Mouse (Mus musculus) ES-E14 (cell line): ENCODE data around the gene Gm20532.

Source experiments
- HCFC1 ChIP-seq: IDR thresholded peaks from 2 replicates; pipeline ENCODE4 v1.6.1; 2012; ENCODE audit warnings: low read length, inconsistent platforms, borderline replicate concordance; ENCODE audit not compliant: insufficient read depth
- MAFK ChIP-seq: IDR thresholded peaks from 2 replicates; pipeline ENCODE4 v1.6.1; 2014; ENCODE audit warnings: mild to moderate bottlenecking, low read depth, low read length, inconsistent platforms; ENCODE audit not compliant: insufficient read depth

DNA sequence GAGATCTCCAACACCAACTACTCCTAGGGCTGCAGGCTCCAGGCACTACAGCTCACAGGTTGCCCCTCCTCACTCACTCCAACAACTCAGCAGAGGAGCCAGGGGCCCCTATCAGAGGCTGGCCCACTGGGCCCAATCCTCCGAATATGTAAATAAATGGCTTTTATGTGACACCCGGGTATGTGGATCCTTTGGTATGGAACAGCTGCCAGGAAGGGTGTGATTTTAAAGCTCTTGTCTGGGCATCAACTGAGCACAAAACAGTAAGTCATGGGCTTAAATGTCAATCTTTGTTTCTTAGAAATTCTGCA is 49.8 kb downstream of the Gm20532 start:
- TF ChIP-seq MAFK: no peak
- TF ChIP-seq HCFC1: no peak
